Mouse (Mus musculus): ENCODE data around the gene Olfr1380. TPM values are rescaled to one million over a fixed set of nuclear protein-coding genes. Genes with fewer than 3 reads are reported as not detected.

The Olfr1380 gene
- polyA plus RNA-seq, 1 experiment from 2014 or later, result not detected

GRCm38 (mm10) chr11:49613349-49613748, 56.7 kb downstream of the Olfr1380 start:
- Histone ChIP-seq H3K36me3 (ENCODE audit: control insufficient read depth, insufficient read depth, low read length) (no peaks in the 10 kb centered on the region), H3K4me3 (ENCODE audit: low read depth, low read length) (no peak overlapping the region), H3K9me3 (replicated peaks; ENCODE audit: control insufficient read depth, low read length, poor library complexity, severe bottlenecking) (no peaks in the 10 kb centered on the region), H3K9ac (ENCODE audit: low read depth, low read length) (no peak overlapping the region), H3K4me1 (ENCODE audit: control insufficient read depth, insufficient read depth, low read length) (peaks cover 6% of the 10 kb centered on the region), H3K27me3 (ENCODE audit: control insufficient read depth, insufficient read depth, low read depth, low read length) (peaks cover 10% of the 10 kb centered on the region), H3K4me2 (ENCODE audit: low read length) (no peak overlapping the region), H3K27ac (ENCODE audit: low read length) (no peak overlapping the region)
- ATAC-seq, result no peak
- 14% methylated on average over 10 of the region's 10 CpGs for WGBS

Other genes with a start within 250 kb of the Olfr1380 start
- not detected in 2 replicates for gene Olfr1391, start 234.1 kb upstream of the Olfr1380 start, polyA plus RNA-seq (2015; fragmentation: Nextera tagmentation; extraction: Ambion mirVana)
- gene Olfr1390, start 221.7 kb upstream of the Olfr1380 start, polyA plus RNA-seq (2015; fragmentation: Nextera tagmentation; extraction: Ambion mirVana), result not detected in 2 replicates
- not detected in 2 replicates for gene Olfr1389, start 133.8 kb upstream of the Olfr1380 start, polyA plus RNA-seq (2015; fragmentation: Nextera tagmentation; extraction: Ambion mirVana)
- 0.09 TPM in 1 of 2 replicates, not detected in the other for gene Olfr1388, start 120.3 kb upstream of the Olfr1380 start, polyA plus RNA-seq (2015; fragmentation: Nextera tagmentation; extraction: Ambion mirVana)
- not detected in 2 replicates for gene Olfr1387, start 101.5 kb upstream of the Olfr1380 start, polyA plus RNA-seq (2015; fragmentation: Nextera tagmentation; extraction: Ambion mirVana)
- gene Olfr1386, start 91.8 kb upstream of the Olfr1380 start, polyA plus RNA-seq (2015; fragmentation: Nextera tagmentation; extraction: Ambion mirVana), result not detected in 2 replicates
- not detected in 2 replicates for gene Olfr1385, start 67.8 kb upstream of the Olfr1380 start, polyA plus RNA-seq (2015; fragmentation: Nextera tagmentation; extraction: Ambion mirVana)
- not detected in 2 replicates for gene Olfr1384, start 50.2 kb upstream of the Olfr1380 start, polyA plus RNA-seq (2015; fragmentation: Nextera tagmentation; extraction: Ambion mirVana)
- not detected in 2 replicates for gene Olfr1383, start 37.2 kb upstream of the Olfr1380 start, polyA plus RNA-seq (2015; fragmentation: Nextera tagmentation; extraction: Ambion mirVana)
- not detected in 2 replicates for gene Olfr1382, start 28.6 kb upstream of the Olfr1380 start, polyA plus RNA-seq (2015; fragmentation: Nextera tagmentation; extraction: Ambion mirVana)
- not detected in 2 replicates for gene Olfr1381, start 13.4 kb upstream of the Olfr1380 start, polyA plus RNA-seq (2015; fragmentation: Nextera tagmentation; extraction: Ambion mirVana)
- gene Flt4, start 52.4 kb downstream of the Olfr1380 start, polyA plus RNA-seq (2015; fragmentation: Nextera tagmentation; extraction: Ambion mirVana), result 1.6 TPM in 2 replicates
- 0.70 TPM in 1 of 2 replicates, not detected in the other for gene Scgb3a1, start 106.7 kb downstream of the Olfr1380 start, polyA plus RNA-seq (2015; fragmentation: Nextera tagmentation; extraction: Ambion mirVana)
- gene Cnot6, start 155.8 kb downstream of the Olfr1380 start, polyA plus RNA-seq (2015; fragmentation: Nextera tagmentation; extraction: Ambion mirVana), result 39.0 and 46.5 TPM in 2 replicates
- 6.6 and 6.8 TPM in 2 replicates for gene Gfpt2, start 237.3 kb downstream of the Olfr1380 start, polyA plus RNA-seq (2015; fragmentation: Nextera tagmentation; extraction: Ambion mirVana)